Mouse (Mus musculus) left cerebral cortex, postnatal 4 days (tissue): ENCODE measurements around the gene Ubap1. TPM values are rescaled to one million over a fixed set of nuclear protein-coding genes. Genes with fewer than 3 reads are reported as not detected.

Source experiments
- DNase-seq: peaks from one replicate; pipeline ENCODE4 v3.0.0-alpha.2; 2022
- intact Hi-C: fragments of 180-260 bp; cut with DNase I; formaldehyde crosslinking; loops from one replicate; pipeline ENCODE4 v1.15.1; 2025
- total RNA-seq, 2 experiments: library from RNA; stranded (reverse); gene quantifications; 2 replicates each; pipeline ENCODE4 v1.2.3; 2021

Ubap1 gene
- total RNA-seq, 2 experiments from 2014 or later = 33.5 to 43.3 TPM

- intact Hi-C loops = no loop called here
- DNase-seq = no peak
Measured at GRCm38 (mm10) chr4:41406597-41406996, 57.8 kb downstream of the Ubap1 start.

- DNase-seq = no peak
- intact Hi-C loops = no loop called here
Measured at GRCm38 (mm10) chr4:41407353-41407752, 58.6 kb downstream of the Ubap1 start.

- intact Hi-C loops = no loop called here
- no peak for DNase-seq
Measured at GRCm38 (mm10) chr4:41409341-41409740, 60.5 kb downstream of the Ubap1 start.

- no peak for DNase-seq
- intact Hi-C loops = no loop called here
Measured at GRCm38 (mm10) chr4:41416966-41417365, 68.2 kb downstream of the Ubap1 start.

GRCm38 (mm10) chr4:41438931-41439330, 90.1 kb downstream of the Ubap1 start:
- DNase-seq = no peak
- intact Hi-C loops = no loop called here

Other genes with a start within 250 kb of the Ubap1 start
- gene Nol6, start 224.5 kb upstream of the Ubap1 start, total RNA-seq = 10 to 100 TPM; 83.6 to 85.6 TPM
- 100 to 1,000 TPM; 101 to 103 TPM for gene Ube2r2, start 213.3 kb upstream of the Ubap1 start, total RNA-seq
- 10 to 100 TPM; 77.8 to 78.2 TPM for gene Ubap2, start 73.9 kb upstream of the Ubap1 start, total RNA-seq
- 10 to 100 TPM; 56.7 to 57.5 TPM for gene Dcaf12, start 34.1 kb upstream of the Ubap1 start, total RNA-seq
- gene Kif24, start 115.9 kb downstream of the Ubap1 start, total RNA-seq = 1 to 10 TPM; 2.9 to 4.3 TPM
- 10 to 100 TPM; 61.4 to 62.0 TPM for gene Nudt2, start 116.2 kb downstream of the Ubap1 start, total RNA-seq
- gene AI464131, start 154.1 kb downstream of the Ubap1 start, total RNA-seq = 10 to 100 TPM; 16.9 to 20.6 TPM
- 10 to 100 TPM; 11.6 to 12.8 TPM for gene 1110017D15Rik, start 168.3 kb downstream of the Ubap1 start, total RNA-seq
- 100 to 1,000 TPM; 146 to 159 TPM for gene Fam219a, start 220.5 kb downstream of the Ubap1 start, total RNA-seq
- 1 to 10 TPM; 2.1 to 3.7 TPM for gene Dnaic1, start 220.8 kb downstream of the Ubap1 start, total RNA-seq